Mouse (Mus musculus) embryonic facial prominence, embryonic 11.5 days (tissue): ENCODE measurements at regions not wholly inside any gene's neighbourhood (a gene's known extent, or its start where the extent isn't known, plus 50 kb on each side); places are given as distances from the start of the nearest gene placed in this dataset.

Experiments used
- ATAC-seq: fragments of 200-750 bp; cut with Nextera tagmentation; replicated peaks from 2 replicates; pipeline ENCODE4 v1.8.0; 2017; ENCODE audit warnings: low read depth; ENCODE audit not compliant: insufficient number of reproducible peaks, low FRiP score, low TSS enrichment
- DNase-seq: peaks from one replicate; pipeline ENCODE4 v3.0.0-alpha.2; 2015; ENCODE audit warnings: low spot score
- H3K27ac ChIP-seq: fragments of 300-500 bp; sonication (generic); replicated peaks from 2 replicates; pipeline ENCODE4 v1.5.1; 2014; ENCODE audit warnings: mild to moderate bottlenecking, low read depth, low read length, control low read depth
- H3K27me3 ChIP-seq: fragments of 300-500 bp; sonication (generic); 2 replicates; pipeline ENCODE4 v1.6.1; 2014; ENCODE audit warnings: mild to moderate bottlenecking, low read length, moderate library complexity, mixed read lengths; ENCODE audit not compliant: control insufficient read depth, insufficient read depth
- H3K36me3 ChIP-seq: fragments of 300-500 bp; sonication (generic); replicated peaks from 2 replicates; pipeline ENCODE4 v1.6.1; 2014; ENCODE audit warnings: low read depth, mild to moderate bottlenecking, low read length, moderate library complexity, mixed read lengths; ENCODE audit not compliant: control insufficient read depth, insufficient read depth
- H3K4me1 ChIP-seq: fragments of 300-500 bp; sonication (generic); 2 replicates; pipeline ENCODE4 v1.6.1; 2014; ENCODE audit warnings: low read length, mixed read lengths; ENCODE audit not compliant: control insufficient read depth, insufficient read depth
- H3K4me2 ChIP-seq: fragments of 300-500 bp; sonication (generic); 2 replicates; pipeline ENCODE4 v1.6.1; 2014; ENCODE audit warnings: low read depth, mild to moderate bottlenecking, control low read depth, low read length, moderate library complexity
- H3K4me3 ChIP-seq: fragments of 300-500 bp; sonication (generic); 2 replicates; pipeline ENCODE4 v1.5.1; 2014; ENCODE audit warnings: low read depth, low read length, control low read depth
- H3K9ac ChIP-seq: fragments of 300-500 bp; sonication (generic); replicated peaks from 2 replicates; pipeline ENCODE4 v1.6.1; 2014; ENCODE audit warnings: mild to moderate bottlenecking, control low read depth, low read length
- H3K9me3 ChIP-seq: fragments of 300-500 bp; sonication (generic); replicated peaks from 2 replicates; pipeline ENCODE4 v1.6.1; 2016; ENCODE audit warnings: mild to moderate bottlenecking, low read length, inconsistent platforms, mixed read lengths; ENCODE audit not compliant: control insufficient read depth
- WGBS: fragments of 180-500 bp; shearing (Covaris S2); extraction: QIAGEN DNeasy Blood & Tissue Kit; methylation state at CpG from one replicate; pipeline ENCODE4 v1.1.7; 2014; 5-methylcytosine and 5-hydroxymethylcytosine counted together

- ATAC-seq (no peak), DNase-seq (no peak)
- H3K27me3 ChIP-seq: no peaks in the 10 kb centered on the region
- H3K27ac ChIP-seq: no peak overlapping the region
- no peak overlapping the region for H3K9ac ChIP-seq
- no peak overlapping the region for H3K4me2 ChIP-seq
- H3K4me1 ChIP-seq: no peaks in the 10 kb centered on the region
- 69% methylated on average over 3 of the region's 3 CpGs for WGBS
- no peak overlapping the region for H3K4me3 ChIP-seq
- no peaks in the 10 kb centered on the region for H3K36me3 ChIP-seq
- no peaks in the 10 kb centered on the region for H3K9me3 ChIP-seq
These were observed 151.1 kb downstream of the Cd24a start for GRCm38 (mm10) chr10:43729184-43729583.

- Histone ChIP-seq H3K9me3 (no peaks in the 10 kb centered on the region), H3K9ac (no peak overlapping the region), H3K4me3 (no peak overlapping the region), H3K27ac (no peak overlapping the region), H3K4me2 (no peak overlapping the region), H3K36me3 (no peaks in the 10 kb centered on the region), H3K27me3 (no peaks in the 10 kb centered on the region), H3K4me1 (no peaks in the 10 kb centered on the region)
- no peak for ATAC-seq
- WGBS: 72% methylated on average over 13 of the region's 13 CpGs
- DNase-seq: no peak
These were observed 155.7 kb downstream of the Cd24a start for GRCm38 (mm10) chr10:43733618-43734415.

- DNase-seq (no peak), ATAC-seq (no peak)
- Histone ChIP-seq H3K4me3 (no peak overlapping the region), H3K4me1 (no peaks in the 10 kb centered on the region), H3K36me3 (no peaks in the 10 kb centered on the region), H3K9me3 (no peaks in the 10 kb centered on the region), H3K9ac (no peak overlapping the region), H3K27ac (no peak overlapping the region; the same call in 1 of the 2 replicates), H3K27me3 (no peaks in the 10 kb centered on the region), H3K4me2 (no peak overlapping the region)
- 92% methylated on average over 2 of the region's 2 CpGs for WGBS
These were observed 161.1 kb downstream of the Cd24a start for GRCm38 (mm10) chr10:43739181-43739580.

- H3K36me3 ChIP-seq: no peaks in the 10 kb centered on the region
- no peak overlapping the region for H3K4me2 ChIP-seq
- no peak for DNase-seq
- H3K4me3 ChIP-seq: no peak overlapping the region
- WGBS: 39% methylated on average over 8 of the region's 8 CpGs
- H3K27ac ChIP-seq: peak overlapping the region; percentile 35; the same call in 1 of the 2 replicates
- H3K9ac ChIP-seq: no peak overlapping the region
- no peaks in the 10 kb centered on the region for H3K4me1 ChIP-seq
- ATAC-seq: no peak
- H3K27me3 ChIP-seq: no peaks in the 10 kb centered on the region
- no peaks in the 10 kb centered on the region for H3K9me3 ChIP-seq
These were observed 161.6 kb downstream of the Cd24a start for GRCm38 (mm10) chr10:43739718-43740117.

GRCm38 (mm10) chr10:43740204-43740865 lies 161.2 kb downstream of the Qrsl1 start:
- Histone ChIP-seq H3K9me3 (no peaks in the 10 kb centered on the region), H3K9ac (peak overlapping the region; percentile 2; the same call in 1 of the 2 replicates), H3K4me3 (no peak overlapping the region), H3K36me3 (no peaks in the 10 kb centered on the region), H3K4me1 (no peaks in the 10 kb centered on the region), H3K27ac (no peak overlapping the region), H3K4me2 (no peak overlapping the region), H3K27me3 (no peaks in the 10 kb centered on the region)
- 23% methylated on average over 13 of the region's 13 CpGs for WGBS
- DNase-seq (peak; percentile 66), ATAC-seq (peak; percentile 58)

GRCm38 (mm10) chr10:43741361-43742084 lies 160.0 kb downstream of the Qrsl1 start:
- no peaks in the 10 kb centered on the region; the same call in 1 of the 2 replicates for H3K4me1 ChIP-seq
- no peak overlapping the region for H3K4me3 ChIP-seq
- no peaks in the 10 kb centered on the region for H3K27me3 ChIP-seq
- 57% methylated on average over 18 of the region's 18 CpGs for WGBS
- H3K27ac ChIP-seq: no peak overlapping the region
- H3K36me3 ChIP-seq: no peaks in the 10 kb centered on the region
- H3K9me3 ChIP-seq: no peaks in the 10 kb centered on the region
- DNase-seq (no peak), ATAC-seq (no peak)
- no peak overlapping the region for H3K9ac ChIP-seq
- H3K4me2 ChIP-seq: no peak overlapping the region

GRCm38 (mm10) chr10:43742085-43743054 lies 159.2 kb downstream of the Qrsl1 start:
- ATAC-seq: peak; percentile 78
- WGBS: 4% methylated on average over 15 of the region's 15 CpGs
- Histone ChIP-seq H3K4me1 (no peaks in the 10 kb centered on the region; the same call in 1 of the 2 replicates), H3K4me2 (peak overlapping the region; percentile 39), H3K27ac (no peak overlapping the region; the same call in 1 of the 2 replicates), H3K9me3 (no peaks in the 10 kb centered on the region), H3K4me3 (peak overlapping the region; percentile 12; the same call in 1 of the 2 replicates), H3K9ac (peak overlapping the region; percentile 48), H3K36me3 (no peaks in the 10 kb centered on the region), H3K27me3 (no peaks in the 10 kb centered on the region)
- DNase-seq: peak; percentile 69
